Mouse (Mus musculus): ENCODE measurements around the gene Zfp326. TPM values are rescaled to one million over a fixed set of nuclear protein-coding genes. Genes with fewer than 3 reads are reported as not detected.

Zfp326 gene
- 27.4 TPM for polyA plus RNA-seq (2017; shearing (Covaris generic))

DNA sequence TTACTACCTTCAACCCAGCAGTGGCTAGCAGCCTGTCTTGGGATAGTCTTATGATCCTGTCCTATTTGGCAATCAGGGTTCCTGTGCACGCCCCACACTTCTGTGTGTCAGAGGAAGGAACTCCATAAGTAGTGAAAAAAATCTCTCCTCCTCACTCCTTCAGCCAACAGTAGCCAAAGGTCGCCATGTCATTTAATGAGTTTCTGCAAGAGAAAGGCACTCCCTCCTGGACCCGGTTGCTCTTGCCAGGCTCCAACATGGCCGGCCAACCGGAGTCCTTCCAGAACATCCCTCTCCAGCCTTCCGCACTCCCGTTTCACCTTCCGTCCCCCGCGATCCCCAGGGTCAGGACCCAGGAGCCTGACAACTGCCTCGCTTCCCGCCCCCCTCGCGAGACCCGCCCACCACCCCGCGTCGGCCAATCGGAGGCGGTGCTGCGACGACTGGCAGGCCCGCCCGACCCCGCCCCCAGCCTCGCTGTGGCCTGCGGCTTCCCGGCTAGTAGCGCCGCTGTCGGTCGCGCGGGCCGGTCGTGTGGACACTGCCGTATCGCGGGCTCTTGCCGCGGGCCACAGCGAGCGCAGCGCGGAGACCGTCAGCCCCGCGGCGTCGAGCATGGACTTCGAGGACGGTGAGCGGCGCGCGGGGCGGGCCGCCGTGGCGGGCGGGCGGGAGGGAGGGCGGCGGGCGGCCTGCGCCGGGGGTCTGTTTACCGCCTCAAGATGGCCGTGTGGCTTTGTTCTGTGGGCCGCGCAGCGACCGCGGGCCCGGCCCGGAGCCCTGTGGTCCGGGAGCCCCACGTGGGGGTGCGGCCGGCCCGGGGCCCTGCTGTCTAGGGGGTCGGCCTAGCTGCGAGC lies at the start of gene Zfp326:
TSS of gene Zfp326 (plus strand) at position 498 of the 857 bp plus-strand sequence.

Other genes starting within 250 kb of the Zfp326 start
- 49.7 TPM for gene Lrrc8d, start 176.6 kb upstream of the Zfp326 start, polyA plus RNA-seq (2017; shearing (Covaris generic))

All from CD4-positive, CD25-positive, alpha-beta regulatory T cell (primary cell).